Mouse (Mus musculus): ENCODE data around the gene Mansc4.

GRCm38 (mm10) chr6:147088517-147088916 is 1.7 kb upstream of the Mansc4 start:
- TF ChIP-seq MYOD1 (IDR thresholded peaks at IDR 0.05; ENCODE audit: control insufficient read depth, insufficient read length, low read depth) (no peak), CTCF (IDR thresholded peaks at IDR 0.05; ENCODE audit: control insufficient read depth, insufficient read depth, insufficient read length) (no peak), USF1 (IDR thresholded peaks at IDR 0.05; ENCODE audit: low read depth) (no peak), MYOG (IDR thresholded peaks at IDR 0.05; ENCODE audit: control insufficient read depth, extremely low read depth, insufficient read length) (no peak), CEBPB (IDR thresholded peaks at IDR 0.05; ENCODE audit: low read depth) (no peak), FOSL1 (IDR thresholded peaks at IDR 0.05; ENCODE audit: insufficient read depth, low read length, poor library complexity, severe bottlenecking) (no peak), MAX (IDR thresholded peaks at IDR 0.05) (no peak)

Measured in C2C12 (cell line).